Mouse (Mus musculus) stomach, embryonic 14.5 days (tissue): Measurements from ENCODE around the gene 4921530L21Rik. TPM values are rescaled to one million over a fixed set of nuclear protein-coding genes. Genes with fewer than 3 reads are reported as not detected.

Experiments used
- ATAC-seq: fragments of 200-750 bp; cut with Nextera tagmentation; 2 replicates; pipeline ENCODE4 v1.8.0; 2017; ENCODE audit warnings: low read depth, moderate TSS enrichment; ENCODE audit not compliant: insufficient number of reproducible peaks, insufficient read depth, low FRiP score
- H3K27ac ChIP-seq: fragments of 300-500 bp; sonication (generic); 2 replicates; pipeline ENCODE4 v1.5.1; 2014; ENCODE audit warnings: mild to moderate bottlenecking, low read length, moderate library complexity, mixed read lengths
- H3K27me3 ChIP-seq: fragments of 300-500 bp; sonication (generic); 2 replicates; pipeline ENCODE4 v1.6.1; 2014; ENCODE audit warnings: low read length, control low read depth, mixed read lengths; ENCODE audit not compliant: control insufficient read depth, insufficient read depth
- H3K36me3 ChIP-seq: fragments of 300-500 bp; sonication (generic); 2 replicates; pipeline ENCODE4 v1.6.1; 2014; ENCODE audit warnings: mild to moderate bottlenecking, control low read depth, low read length, moderate library complexity, mixed read lengths; ENCODE audit not compliant: control insufficient read depth, insufficient read depth
- H3K4me1 ChIP-seq: fragments of 300-500 bp; sonication (generic); 2 replicates; pipeline ENCODE4 v1.6.1; 2014; ENCODE audit warnings: low read length, control low read depth, mixed read lengths; ENCODE audit not compliant: control insufficient read depth, insufficient read depth
- H3K4me2 ChIP-seq: fragments of 300-500 bp; sonication (generic); replicated peaks from 2 replicates; pipeline ENCODE4 v1.6.1; 2014; ENCODE audit warnings: low read depth, low read length, control low read depth
- H3K4me3 ChIP-seq: fragments of 300-500 bp; sonication (generic); 2 replicates; pipeline ENCODE4 v1.5.1; 2014; ENCODE audit warnings: low read depth, low read length, control low read depth
- H3K9ac ChIP-seq: fragments of 300-500 bp; sonication (generic); replicated peaks from 2 replicates; pipeline ENCODE4 v1.6.1; 2014; ENCODE audit warnings: low read depth, mild to moderate bottlenecking, control low read depth, low read length, moderate library complexity, mixed read lengths
- H3K9me3 ChIP-seq: fragments of 300-500 bp; sonication (generic); 2 replicates; pipeline ENCODE4 v1.6.1; 2016; ENCODE audit warnings: low read depth, low read length, control low read depth; ENCODE audit not compliant: control insufficient read depth
- whole genome bisulfite sequencing: fragments of 180-500 bp; shearing (Covaris S2); extraction: QIAGEN DNeasy Blood & Tissue Kit; methylation state at CpG from one replicate; pipeline ENCODE4 v1.1.7; 2014; 5-methylcytosine and 5-hydroxymethylcytosine counted together
- polyA plus RNA-seq: library from polyadenylated mRNA; unstranded; fragments of >200 nt; fragmentation: Nextera tagmentation; extraction: Ambion mirVana; gene quantifications from 2 replicates; pipeline ENCODE4 v1.2.1, GENCODE M21; 2014

Gene 4921530L21Rik
- not detected in 2 replicates for polyA plus RNA-seq

- WGBS: 89% methylated on average over 1 of the region's 1 CpGs
Measured at GRCm38 (mm10) chr14:95880954-95881353, at the start of gene 4921530L21Rik. TSS of gene 4921530L21Rik (plus strand) at chr14:95881254.

GRCm38 (mm10) chr14:95833866-95834265 lies 47.2 kb upstream of the 4921530L21Rik start:
- H3K4me2 ChIP-seq: no peak overlapping the region
- H3K36me3 ChIP-seq: no peaks in the 10 kb centered on the region
- H3K9me3 ChIP-seq: no peaks in the 10 kb centered on the region
- no peaks in the 10 kb centered on the region for H3K4me1 ChIP-seq
- H3K27ac ChIP-seq: no peak overlapping the region
- no peaks in the 10 kb centered on the region for H3K27me3 ChIP-seq
- no peak overlapping the region for H3K9ac ChIP-seq
- WGBS: 69% methylated on average over 3 of the region's 3 CpGs
- no peak overlapping the region for H3K4me3 ChIP-seq
- ATAC-seq: no peak

More at GRCm38 (mm10) chr14:95880954-95881353, at the start of gene 4921530L21Rik:
- H3K27ac ChIP-seq: no peak within 1 kb of the TSS
- no peaks in the 10 kb centered on the region for H3K36me3 ChIP-seq
- H3K9me3 ChIP-seq: no peaks in the 10 kb centered on the region
- H3K4me3 ChIP-seq: no peak within 1 kb of the TSS
- no peaks in the 10 kb centered on the region for H3K27me3 ChIP-seq
- H3K4me1 ChIP-seq: no peaks in the 10 kb centered on the region
- no peak within 1 kb of the TSS for H3K4me2 ChIP-seq
- no peak within 1 kb of the TSS for H3K9ac ChIP-seq
- no peak for ATAC-seq

GRCm38 (mm10) chr14:95862981-95863380 lies 18.1 kb upstream of the 4921530L21Rik start:
- no peak for ATAC-seq
- no peaks in the 10 kb centered on the region for H3K36me3 ChIP-seq
- H3K27me3 ChIP-seq: no peaks in the 10 kb centered on the region
- H3K9ac ChIP-seq: no peak overlapping the region
- H3K4me2 ChIP-seq: no peak overlapping the region
- no peaks in the 10 kb centered on the region for H3K4me1 ChIP-seq
- H3K9me3 ChIP-seq: no peaks in the 10 kb centered on the region
- WGBS: 79% methylated on average over 3 of the region's 3 CpGs
- no peak overlapping the region for H3K27ac ChIP-seq
- no peak overlapping the region for H3K4me3 ChIP-seq

GRCm38 (mm10) chr14:95865676-95866416 lies 15.2 kb upstream of the 4921530L21Rik start:
- H3K36me3 ChIP-seq: no peaks in the 10 kb centered on the region

GRCm38 (mm10) chr14:95872020-95872419 lies 9.0 kb upstream of the 4921530L21Rik start:
- no peak overlapping the region for H3K4me2 ChIP-seq
- H3K9me3 ChIP-seq: no peaks in the 10 kb centered on the region
- H3K4me3 ChIP-seq: no peak overlapping the region
- H3K27ac ChIP-seq: no peak overlapping the region
- no peak for ATAC-seq
- H3K9ac ChIP-seq: no peak overlapping the region
- no peaks in the 10 kb centered on the region for H3K27me3 ChIP-seq
- H3K4me1 ChIP-seq: no peaks in the 10 kb centered on the region
- 59% methylated on average over 5 of the region's 5 CpGs for WGBS
- H3K36me3 ChIP-seq: no peaks in the 10 kb centered on the region

More at GRCm38 (mm10) chr14:95865676-95866416, 15.2 kb upstream of the 4921530L21Rik start:
- no peak for ATAC-seq
- WGBS: 51% methylated on average over 7 of the region's 7 CpGs
- no peaks in the 10 kb centered on the region for H3K27me3 ChIP-seq
- H3K4me3 ChIP-seq: no peak overlapping the region
- H3K27ac ChIP-seq: no peak overlapping the region
- no peak overlapping the region for H3K4me2 ChIP-seq
- no peak overlapping the region for H3K9ac ChIP-seq
- H3K4me1 ChIP-seq: no peaks in the 10 kb centered on the region
- no peaks in the 10 kb centered on the region for H3K9me3 ChIP-seq

GRCm38 (mm10) chr14:95876785-95877510 lies 4.1 kb upstream of the 4921530L21Rik start:
- H3K9ac ChIP-seq: no peak overlapping the region
- H3K27me3 ChIP-seq: no peaks in the 10 kb centered on the region
- ATAC-seq: no peak
- no peaks in the 10 kb centered on the region for H3K4me1 ChIP-seq
- no peak overlapping the region for H3K4me2 ChIP-seq
- H3K4me3 ChIP-seq: no peak overlapping the region
- 76% methylated on average over 3 of the region's 3 CpGs for whole genome bisulfite sequencing
- H3K9me3 ChIP-seq: no peaks in the 10 kb centered on the region
- no peak overlapping the region for H3K27ac ChIP-seq
- H3K36me3 ChIP-seq: no peaks in the 10 kb centered on the region

GRCm38 (mm10) chr14:95877548-95877947 lies 3.5 kb upstream of the 4921530L21Rik start:
- Histone ChIP-seq H3K4me3 (no peak overlapping the region), H3K36me3 (no peaks in the 10 kb centered on the region), H3K27ac (no peak overlapping the region), H3K27me3 (no peaks in the 10 kb centered on the region), H3K4me1 (no peaks in the 10 kb centered on the region), H3K9me3 (no peaks in the 10 kb centered on the region), H3K4me2 (no peak overlapping the region), H3K9ac (no peak overlapping the region)
- WGBS: 69% methylated on average over 1 of the region's 1 CpGs
- ATAC-seq: no peak

GRCm38 (mm10) chr14:95899458-95899857 lies 18.4 kb downstream of the 4921530L21Rik start:
- no peak overlapping the region for H3K27ac ChIP-seq
- no peaks in the 10 kb centered on the region for H3K4me1 ChIP-seq
- no peak overlapping the region for H3K9ac ChIP-seq
- no peaks in the 10 kb centered on the region for H3K36me3 ChIP-seq
- whole genome bisulfite sequencing: 73% methylated on average over 6 of the region's 6 CpGs
- no peak overlapping the region for H3K4me3 ChIP-seq
- H3K9me3 ChIP-seq: no peaks in the 10 kb centered on the region
- H3K27me3 ChIP-seq: no peaks in the 10 kb centered on the region
- no peak for ATAC-seq
- no peak overlapping the region for H3K4me2 ChIP-seq
